Mouse (Mus musculus): ENCODE results near the gene Gm26620. TPM values are rescaled to one million over a fixed set of nuclear protein-coding genes. Genes with fewer than 3 reads are reported as not detected.
A peak's percentile ranks its signal among the peaks of the same experiment; 100 is the strongest.

The Gm26620 gene
- 0.49 and 0.58 TPM in 2 replicates for polyA plus RNA-seq (2016; fragmentation: Nextera tagmentation; extraction: Ambion mirVana)

DNA sequence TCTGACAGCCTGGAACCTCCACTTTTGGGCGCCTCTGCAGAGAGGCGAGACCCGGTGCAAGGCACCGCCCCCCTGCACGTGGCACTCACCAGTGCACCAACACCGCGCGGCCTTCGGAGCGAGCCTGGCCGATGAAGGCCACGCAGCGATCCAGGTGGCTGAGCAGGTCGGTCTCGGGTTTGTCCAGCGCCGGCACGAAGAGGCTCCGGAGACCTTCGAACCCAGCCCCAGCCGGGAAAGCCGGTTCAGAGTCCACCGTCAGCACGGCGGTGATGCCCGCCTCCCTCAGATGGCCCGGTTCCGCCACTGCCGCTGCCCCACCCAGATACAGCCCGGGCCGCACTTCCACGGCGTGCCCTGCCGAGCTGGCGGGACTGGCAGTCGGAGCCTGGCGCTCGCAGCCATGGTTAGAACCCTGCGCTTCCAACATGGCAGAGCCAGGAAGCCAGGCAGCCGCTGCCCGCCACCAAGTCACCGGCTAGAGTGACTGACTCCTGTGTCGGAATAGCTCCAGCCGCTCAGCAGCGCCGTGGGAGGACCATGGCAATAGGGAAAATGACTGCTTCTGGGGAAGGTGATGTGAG, at the start of gene Gm26620, which contains the start of gene Dusp12:
Gm26620 (plus strand) TSS at position 88 of the 584 bp plus-strand sequence.
Dusp12 (minus strand) TSS at position 563 of the 584 bp plus-strand sequence.
- H3K4me1 ChIP-seq = peaks cover 30% of the 10 kb centered on the region
- H3K27ac ChIP-seq = peak within 1 kb of the TSS; percentile 92
- under 1% methylated on average over 46 of the region's 46 CpGs for WGBS
- peak within 1 kb of the TSS; percentile 98 for H3K4me3 ChIP-seq
- peaks cover 21% of the 10 kb centered on the region for H3K36me3 ChIP-seq
- peak; percentile 87 for DNase-seq (ENCODE audit: low spot score)
- H3K27me3 ChIP-seq (ENCODE audit: low read depth, poor library complexity, severe bottlenecking) = no peaks in the 10 kb centered on the region
- H3K9me3 ChIP-seq (replicated peaks) = no peaks in the 10 kb centered on the region

DNA sequence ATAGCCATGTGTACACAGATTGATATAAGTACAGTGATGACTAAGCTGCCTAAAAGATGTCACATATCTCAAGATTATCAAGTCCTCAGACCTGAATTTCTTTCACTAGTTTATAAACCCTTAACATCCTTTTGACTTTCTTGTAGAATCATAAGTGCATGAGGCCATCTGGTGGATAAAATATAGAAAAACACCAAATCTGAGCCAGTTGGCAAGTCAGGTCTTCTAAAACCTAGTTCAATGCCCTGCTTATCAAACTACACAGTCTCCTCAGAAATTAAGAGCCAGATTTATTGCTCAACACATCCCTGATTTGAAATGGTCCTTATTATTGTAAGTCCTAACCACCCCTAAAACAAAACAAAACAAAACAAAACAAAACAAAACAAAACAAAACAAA, 45.2 kb upstream of the Gm26620 start:
- 0 out of 2 replicates have a peak, but pooled peaks cover 2% of the 10 kb centered on the region for H3K36me3 ChIP-seq
- no peak overlapping the region for H3K27ac ChIP-seq
- DNase-seq (ENCODE audit: low spot score) = no peak

DNA sequence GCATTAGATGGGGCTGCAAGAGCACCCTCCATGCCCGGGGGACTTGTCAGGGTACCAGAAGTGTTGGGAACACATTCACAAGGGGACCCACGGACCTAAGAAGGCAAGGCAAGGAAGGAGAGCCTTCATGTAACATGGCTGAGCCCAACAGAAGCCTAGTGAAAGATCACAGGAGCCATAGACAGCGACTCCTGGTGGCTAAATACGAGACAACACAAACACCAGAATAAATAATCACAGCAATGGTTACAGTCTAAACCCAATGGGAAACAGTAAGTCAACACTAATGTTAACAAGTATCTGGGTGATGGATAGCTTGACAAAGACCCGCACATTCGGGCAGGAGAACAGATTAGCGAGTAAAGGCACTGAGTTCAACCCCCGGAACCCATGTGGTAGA, 40.5 kb upstream of the Gm26620 start:
- H3K27me3 ChIP-seq (ENCODE audit: low read depth, poor library complexity, severe bottlenecking) = no peaks in the 10 kb centered on the region
- no peak overlapping the region for H3K27ac ChIP-seq
- no peak overlapping the region for H3K4me3 ChIP-seq
- DNase-seq (ENCODE audit: low spot score) = peak; percentile 44
- H3K4me1 ChIP-seq = no peaks in the 10 kb centered on the region
- 0 out of 2 replicates have a peak, but pooled peaks cover 2% of the 10 kb centered on the region for H3K36me3 ChIP-seq
- H3K9me3 ChIP-seq (replicated peaks) = no peaks in the 10 kb centered on the region
- WGBS = 56% methylated on average over 8 of the region's 8 CpGs

More for the DNA sequence above, 45.2 kb upstream of the Gm26620 start:
- H3K27me3 ChIP-seq (ENCODE audit: low read depth, poor library complexity, severe bottlenecking) = no peaks in the 10 kb centered on the region
- no peaks in the 10 kb centered on the region for H3K9me3 ChIP-seq (replicated peaks)
- no peak overlapping the region for H3K4me3 ChIP-seq
- no peaks in the 10 kb centered on the region for H3K4me1 ChIP-seq

DNA sequence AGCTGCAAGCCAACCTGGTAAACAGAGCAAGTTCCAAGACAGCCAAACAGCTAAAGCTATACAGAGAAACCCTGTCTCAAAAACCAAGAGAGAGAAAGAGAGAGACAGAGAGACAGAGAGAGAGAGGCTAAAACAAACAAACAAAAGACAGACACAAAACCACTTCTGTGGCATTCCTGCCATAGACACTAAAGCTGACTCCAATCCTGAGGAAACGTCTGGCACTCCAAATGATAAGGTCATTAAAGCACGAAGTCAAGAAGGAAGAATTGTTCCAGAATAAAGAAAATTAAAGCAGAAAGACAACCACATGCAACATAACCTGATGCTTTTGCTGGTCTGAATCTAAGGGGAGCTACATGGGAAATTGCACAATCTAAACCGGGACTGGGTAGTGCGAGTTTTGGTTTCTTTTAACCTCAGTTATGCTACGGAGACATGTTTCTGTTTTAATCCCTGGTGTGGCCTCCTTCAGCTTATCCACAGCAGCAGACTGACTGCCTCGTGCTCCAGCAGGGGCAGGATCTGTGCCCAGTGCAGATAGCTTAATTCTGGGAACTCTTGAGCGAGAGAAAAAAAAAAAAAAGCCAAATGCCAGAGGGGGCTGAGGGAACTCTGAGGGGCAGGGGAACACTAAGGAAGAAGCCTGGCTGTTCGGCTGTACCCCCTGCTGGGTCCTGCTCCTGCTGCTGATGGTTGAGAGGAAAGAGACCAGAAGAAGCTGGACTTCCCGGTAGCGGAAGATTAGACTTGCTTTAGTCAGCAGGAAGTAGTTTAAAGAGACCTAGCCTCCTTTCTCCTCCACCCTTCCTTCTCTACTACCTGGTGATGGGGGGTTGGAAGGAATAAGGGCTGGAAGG, 39.2 kb upstream of the Gm26620 start:
- H3K27ac ChIP-seq = no peak overlapping the region
- peaks cover 7% of the 10 kb centered on the region; the same call in 1 of the 2 replicates for H3K36me3 ChIP-seq
- no peaks in the 10 kb centered on the region for H3K4me1 ChIP-seq
- H3K9me3 ChIP-seq (replicated peaks) = no peaks in the 10 kb centered on the region
- no peak for DNase-seq (ENCODE audit: low spot score)
- WGBS = 48% methylated on average over 10 of the region's 10 CpGs
- H3K27me3 ChIP-seq (ENCODE audit: low read depth, poor library complexity, severe bottlenecking) = no peaks in the 10 kb centered on the region
- no peak overlapping the region for H3K4me3 ChIP-seq

DNA sequence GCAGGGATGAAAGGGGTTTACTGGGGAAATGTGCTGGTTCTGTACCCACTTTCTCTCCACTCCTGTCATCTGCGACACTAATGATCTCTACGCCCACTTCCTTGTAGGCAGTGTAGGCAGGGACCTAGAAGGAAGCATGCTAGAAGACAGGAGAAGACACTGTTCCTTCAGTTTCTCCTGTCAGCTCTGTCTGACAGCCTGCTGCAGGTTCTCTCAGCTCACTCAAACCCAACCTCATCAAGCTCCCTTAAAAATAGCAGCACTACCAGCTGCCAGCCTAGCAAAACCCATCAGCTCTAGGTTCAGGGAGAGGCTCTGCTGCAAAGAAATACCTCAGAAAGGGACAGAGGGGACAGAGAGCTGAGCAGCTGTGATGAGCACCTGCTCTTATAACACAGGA, 34.9 kb upstream of the Gm26620 start:
- WGBS = 97% methylated on average over 2 of the region's 2 CpGs
- no peaks in the 10 kb centered on the region for H3K4me1 ChIP-seq
- H3K4me3 ChIP-seq = no peak overlapping the region
- peaks cover 13% of the 10 kb centered on the region; the same call in 1 of the 2 replicates for H3K36me3 ChIP-seq
- H3K9me3 ChIP-seq (replicated peaks) = no peaks in the 10 kb centered on the region
- no peak for DNase-seq (ENCODE audit: low spot score)
- no peak overlapping the region for H3K27ac ChIP-seq
- H3K27me3 ChIP-seq (ENCODE audit: low read depth, poor library complexity, severe bottlenecking) = no peaks in the 10 kb centered on the region

DNA sequence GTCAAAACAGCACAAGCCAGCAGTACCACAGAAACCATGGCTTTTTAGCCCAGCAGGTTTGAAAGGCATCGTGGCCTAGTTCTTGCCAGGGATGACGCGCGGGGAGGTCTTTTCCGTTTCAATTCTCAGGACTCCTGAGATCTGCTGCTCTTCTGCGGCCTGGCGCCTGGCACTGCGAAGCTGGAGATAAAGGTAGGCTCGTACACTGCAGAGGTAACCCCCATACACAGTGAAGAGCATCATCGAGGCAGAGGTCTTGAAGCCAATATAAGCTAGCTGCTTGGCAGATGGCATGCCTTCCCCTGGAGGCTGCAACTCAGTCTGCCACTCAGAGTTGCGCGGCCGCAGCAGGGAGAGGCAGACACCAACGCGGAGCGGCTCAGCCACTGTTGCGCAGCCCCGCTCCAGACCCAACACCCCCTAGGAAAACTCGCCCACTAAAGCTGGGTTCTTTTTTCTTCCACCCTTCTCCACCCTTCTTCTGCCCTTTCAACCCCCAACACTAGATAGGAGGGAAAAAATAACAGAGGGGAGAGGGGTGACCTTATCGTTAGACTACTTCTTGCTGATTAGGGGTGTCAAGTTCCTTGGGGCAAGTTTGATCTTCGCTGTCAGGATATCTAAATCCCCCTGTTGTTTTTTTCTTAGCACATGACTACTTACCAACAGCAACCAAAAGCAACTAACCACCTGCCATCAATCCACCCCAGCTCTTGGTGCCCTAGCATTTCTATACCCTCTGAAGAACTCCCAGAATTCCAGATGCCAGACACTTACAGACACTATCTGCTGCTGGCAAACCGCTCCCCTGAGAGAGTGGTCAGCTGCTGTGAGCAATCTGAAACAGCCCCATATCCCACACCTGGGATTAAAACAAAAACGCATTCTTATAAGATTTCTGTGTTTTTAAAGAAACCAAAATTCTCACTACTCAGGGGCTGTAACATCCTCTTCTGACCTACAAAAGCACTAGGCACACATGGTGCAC, 33.9 kb upstream of the Gm26620 start:
- no peaks in the 10 kb centered on the region for H3K4me1 ChIP-seq
- peaks cover 13% of the 10 kb centered on the region; the same call in 1 of the 2 replicates for H3K36me3 ChIP-seq
- no peak overlapping the region for H3K27ac ChIP-seq
- H3K27me3 ChIP-seq (ENCODE audit: low read depth, poor library complexity, severe bottlenecking) = no peaks in the 10 kb centered on the region
- no peak overlapping the region for H3K4me3 ChIP-seq
- no peaks in the 10 kb centered on the region for H3K9me3 ChIP-seq (replicated peaks)
- DNase-seq (ENCODE audit: low spot score) = no peak
- WGBS = 92% methylated on average over 23 of the region's 23 CpGs

DNA sequence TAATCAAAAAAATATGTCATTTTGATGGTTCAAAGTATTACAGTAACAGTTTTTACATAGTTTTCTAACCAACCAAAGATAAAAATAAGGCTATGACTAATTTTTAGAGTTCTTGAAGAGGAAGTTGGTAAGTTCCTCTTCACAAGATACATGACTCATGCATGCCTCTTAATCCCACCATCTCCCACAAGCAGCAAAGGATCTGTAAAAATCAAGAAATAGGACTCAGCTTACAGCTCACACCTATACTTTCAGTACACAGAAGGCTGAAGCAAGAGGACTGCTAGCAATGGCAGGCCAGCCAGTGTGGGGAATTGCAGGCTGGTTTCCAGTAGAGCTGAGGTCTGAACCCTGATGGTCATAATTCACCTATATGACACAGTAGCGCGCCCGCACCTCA, 31.3 kb upstream of the Gm26620 start:
- no peak for DNase-seq (ENCODE audit: low spot score)
- H3K27ac ChIP-seq = no peak overlapping the region
- no peaks in the 10 kb centered on the region for H3K4me1 ChIP-seq
- no peaks in the 10 kb centered on the region for H3K27me3 ChIP-seq (ENCODE audit: low read depth, poor library complexity, severe bottlenecking)
- H3K4me3 ChIP-seq = no peak overlapping the region
- 96% methylated on average over 3 of the region's 3 CpGs for WGBS
- H3K9me3 ChIP-seq (replicated peaks) = no peaks in the 10 kb centered on the region
- peaks cover 13% of the 10 kb centered on the region; the same call in 1 of the 2 replicates for H3K36me3 ChIP-seq

DNA sequence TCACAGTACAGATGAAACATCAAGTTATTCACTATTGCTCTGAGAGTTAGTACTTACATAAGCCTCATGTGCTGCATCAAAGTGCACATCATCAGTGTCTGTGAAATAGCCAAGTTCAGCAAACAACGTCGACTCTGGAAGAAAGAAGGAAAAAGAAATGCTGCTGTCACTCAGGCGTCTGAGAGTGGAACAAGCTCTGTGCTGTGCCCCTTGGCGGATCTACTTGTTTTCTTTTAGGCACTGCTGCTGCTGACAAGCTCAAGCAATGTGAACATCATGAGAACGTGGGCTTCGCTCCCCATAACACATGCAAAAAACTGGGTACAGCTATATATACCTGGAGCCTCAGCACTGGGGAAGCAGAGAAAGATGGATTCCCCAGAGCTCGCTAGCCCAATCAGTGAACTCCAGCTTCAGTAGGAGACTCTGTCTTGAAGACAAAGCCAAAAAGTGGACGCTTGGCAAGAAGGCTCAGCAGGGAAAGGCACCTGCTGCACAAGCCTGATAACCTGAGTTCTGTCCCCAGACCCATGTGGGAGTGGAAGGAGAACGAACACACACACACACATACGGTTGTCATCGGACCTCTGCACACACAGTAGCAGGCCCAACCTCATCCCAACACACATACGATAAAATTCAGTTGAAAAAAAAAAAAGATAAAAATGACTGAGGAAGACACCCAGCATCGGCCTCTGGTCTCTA, 29.7 kb upstream of the Gm26620 start:
- DNase-seq (ENCODE audit: low spot score) = no peak

DNA sequence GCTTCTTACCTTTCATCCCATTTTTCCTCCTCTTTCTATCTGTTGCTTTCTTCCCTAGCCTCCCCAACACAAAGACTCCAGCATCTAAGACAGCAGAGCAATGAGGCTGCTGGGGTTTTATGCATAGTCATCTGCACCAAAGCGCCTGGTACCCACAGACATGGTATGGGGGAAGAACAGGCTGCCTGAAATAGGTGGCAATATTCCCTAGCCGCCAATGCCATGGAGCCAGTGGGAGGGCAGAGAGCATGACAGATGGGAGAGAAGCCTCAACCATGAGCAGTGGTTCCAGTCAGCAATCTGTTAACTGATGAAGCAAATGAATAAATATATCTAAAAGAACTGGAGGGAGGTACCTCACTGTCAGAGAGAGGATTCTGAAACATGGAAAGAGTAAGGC, 27.5 kb upstream of the Gm26620 start:
- no peaks in the 10 kb centered on the region for H3K27me3 ChIP-seq (ENCODE audit: low read depth, poor library complexity, severe bottlenecking)
- DNase-seq (ENCODE audit: low spot score) = no peak
- no peaks in the 10 kb centered on the region for H3K4me1 ChIP-seq
- H3K36me3 ChIP-seq = 0 out of 2 replicates have a peak, but pooled peaks cover 4% of the 10 kb centered on the region
- WGBS = 83% methylated on average over 2 of the region's 2 CpGs
- no peaks in the 10 kb centered on the region for H3K9me3 ChIP-seq (replicated peaks)
- H3K4me3 ChIP-seq = no peak overlapping the region
- H3K27ac ChIP-seq = no peak overlapping the region

More for the DNA sequence above, 29.7 kb upstream of the Gm26620 start:
- Histone ChIP-seq H3K9me3 (replicated peaks) (no peaks in the 10 kb centered on the region), H3K27me3 (ENCODE audit: low read depth, poor library complexity, severe bottlenecking) (no peaks in the 10 kb centered on the region), H3K36me3 (peaks cover 11% of the 10 kb centered on the region; the same call in 1 of the 2 replicates), H3K4me3 (no peak overlapping the region), H3K4me1 (no peaks in the 10 kb centered on the region), H3K27ac (no peak overlapping the region)
- 89% methylated on average over 13 of the region's 13 CpGs for WGBS

DNA sequence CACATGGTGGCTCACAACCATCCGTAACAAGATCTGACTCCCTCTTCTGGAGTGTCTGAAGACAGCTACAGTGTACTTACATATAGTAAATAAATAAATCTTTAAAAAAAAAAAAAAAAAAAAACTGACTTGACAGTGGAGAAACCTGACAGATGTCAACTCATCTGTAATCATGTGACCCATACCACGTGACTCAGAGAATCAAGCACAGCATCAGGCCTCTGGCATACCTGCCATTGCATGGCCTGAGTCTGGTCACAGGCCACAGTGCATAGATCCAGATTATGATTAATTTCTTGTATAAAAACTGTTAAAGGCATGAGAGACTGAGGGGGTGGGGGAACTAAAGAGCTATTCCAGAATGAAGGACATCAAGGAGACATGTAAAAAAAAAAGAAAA, 26.0 kb upstream of the Gm26620 start:
- DNase-seq (ENCODE audit: low spot score) = no peak
- Histone ChIP-seq H3K36me3 (no peaks in the 10 kb centered on the region), H3K9me3 (replicated peaks) (no peaks in the 10 kb centered on the region), H3K4me1 (no peaks in the 10 kb centered on the region), H3K27ac (no peak overlapping the region), H3K4me3 (no peak overlapping the region), H3K27me3 (ENCODE audit: low read depth, poor library complexity, severe bottlenecking) (no peaks in the 10 kb centered on the region)
- 94% methylated on average over 2 of the region's 2 CpGs for WGBS

DNA sequence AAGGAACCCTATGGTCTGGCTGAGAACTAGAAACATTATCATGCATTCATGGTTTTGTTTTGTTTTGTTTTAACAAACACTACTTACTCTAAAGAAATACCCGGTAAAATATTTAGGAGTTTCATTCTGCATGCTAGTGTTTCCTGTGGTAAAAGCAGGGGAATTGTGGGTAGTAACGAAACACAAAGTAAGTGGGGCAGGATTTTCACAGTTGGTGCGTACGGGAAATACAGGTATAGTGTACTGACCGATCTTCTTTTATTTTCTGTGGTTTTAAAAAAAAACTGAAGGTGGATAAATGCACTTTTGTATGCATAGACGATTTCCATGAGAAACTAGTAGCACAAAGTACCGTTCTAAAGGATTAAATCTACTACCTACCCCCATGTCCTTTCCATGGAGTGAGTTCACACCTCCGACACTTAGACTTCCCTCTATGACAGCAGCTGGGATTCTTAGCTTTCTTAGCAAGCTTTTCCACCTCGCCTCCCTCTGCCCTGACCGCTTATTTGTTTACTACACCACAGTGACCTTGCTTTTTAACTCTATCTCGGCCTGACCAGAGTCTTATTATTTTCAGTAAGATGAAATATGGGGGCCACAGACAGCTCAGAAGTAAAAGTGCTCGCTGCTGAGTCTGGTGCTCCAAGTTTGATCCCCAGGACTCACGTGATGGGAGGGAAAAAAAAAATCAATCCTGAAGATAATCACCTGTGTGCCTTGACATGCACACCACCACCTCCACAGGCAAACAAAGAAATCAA, 23.0 kb upstream of the Gm26620 start:
- no peak for DNase-seq (ENCODE audit: low spot score)
- Histone ChIP-seq H3K36me3 (no peaks in the 10 kb centered on the region), H3K4me1 (peaks cover 4% of the 10 kb centered on the region), H3K4me3 (no peak overlapping the region), H3K27me3 (ENCODE audit: low read depth, poor library complexity, severe bottlenecking) (no peaks in the 10 kb centered on the region), H3K27ac (no peak overlapping the region), H3K9me3 (replicated peaks) (no peaks in the 10 kb centered on the region)
- WGBS = 84% methylated on average over 13 of the region's 13 CpGs
